Mouse (Mus musculus): ENCODE results near the gene Tmem253.

- TF ChIP-seq CTCF (IDR thresholded peaks at IDR 0.05; ENCODE audit: low read depth) (no peak), EP300 (IDR thresholded peaks at IDR 0.05; ENCODE audit: low read depth) (no peak)
Observed at GRCm38 (mm10) chr14:52039332-52039731, 23.9 kb downstream of the Tmem253 start.

Measured in liver, postnatal 0 days (tissue).